Mouse (Mus musculus) layer of hippocampus, postnatal 14 days (tissue): ENCODE data around the gene Dclk1. TPM values are rescaled to one million over a fixed set of nuclear protein-coding genes. Genes with fewer than 3 reads are reported as not detected.

Source experiments
- DNase-seq, 2 experiments: peaks; one replicate each; pipeline ENCODE4 v3.0.0; 2021 to 2022; ENCODE audit warnings: low spot score in 2 of 2, mixed read lengths in 1 of 2
- total RNA-seq, 2 experiments: library from RNA; stranded (reverse); gene quantifications; 2 replicates each; pipeline ENCODE4 v1.2.3; 2021

Gene Dclk1
- total RNA-seq, 2 experiments from 2014 or later: 580 to 665 TPM

- DNase-seq: no peak
Observed at GRCm38 (mm10) chr3:55535591-55536200, 293.5 kb downstream of the Dclk1 start.

DNA sequence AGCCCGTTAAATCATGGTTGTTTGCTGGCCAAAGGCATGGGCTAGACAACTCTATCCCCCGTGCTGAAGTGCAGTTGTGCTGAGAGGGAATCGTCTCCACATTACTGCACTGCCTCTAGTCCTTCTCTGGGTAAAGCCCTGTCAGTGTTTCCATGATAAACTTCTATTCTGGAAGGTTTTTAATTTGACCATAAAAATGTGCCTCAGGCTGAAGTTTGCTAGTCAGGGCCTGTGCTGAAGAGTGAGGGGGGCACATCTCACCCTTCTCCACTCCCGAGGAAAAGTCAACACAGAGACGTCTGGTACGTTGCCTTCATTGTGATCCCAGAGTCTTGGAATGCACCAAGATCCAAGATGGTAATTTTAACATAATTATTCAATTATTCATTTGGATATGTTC, 294.7 kb downstream of the Dclk1 start:
- no peak for DNase-seq

GRCm38 (mm10) chr3:55537714-55538113, 295.6 kb downstream of the Dclk1 start:
- DNase-seq: no peak

DNA sequence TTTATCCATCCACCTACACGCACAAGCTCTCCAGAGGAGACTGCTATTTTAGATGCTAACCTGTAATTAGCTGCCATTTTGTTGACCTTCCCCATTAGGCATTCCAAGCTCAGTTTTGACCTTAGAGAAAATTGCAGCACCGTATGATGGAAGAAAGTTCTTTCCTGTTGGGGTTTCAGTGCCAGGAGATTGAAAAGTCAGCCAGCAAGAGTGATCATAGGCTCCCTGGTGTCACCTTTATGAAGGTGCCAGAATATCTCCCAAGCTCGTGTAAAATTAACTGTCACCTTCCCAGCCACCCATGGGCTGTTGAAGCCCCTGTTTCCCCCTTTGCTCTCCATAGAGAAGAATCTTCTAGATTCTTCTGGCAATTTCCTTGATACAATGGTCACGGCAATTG, 297.2 kb downstream of the Dclk1 start:
- DNase-seq: no peak

DNA sequence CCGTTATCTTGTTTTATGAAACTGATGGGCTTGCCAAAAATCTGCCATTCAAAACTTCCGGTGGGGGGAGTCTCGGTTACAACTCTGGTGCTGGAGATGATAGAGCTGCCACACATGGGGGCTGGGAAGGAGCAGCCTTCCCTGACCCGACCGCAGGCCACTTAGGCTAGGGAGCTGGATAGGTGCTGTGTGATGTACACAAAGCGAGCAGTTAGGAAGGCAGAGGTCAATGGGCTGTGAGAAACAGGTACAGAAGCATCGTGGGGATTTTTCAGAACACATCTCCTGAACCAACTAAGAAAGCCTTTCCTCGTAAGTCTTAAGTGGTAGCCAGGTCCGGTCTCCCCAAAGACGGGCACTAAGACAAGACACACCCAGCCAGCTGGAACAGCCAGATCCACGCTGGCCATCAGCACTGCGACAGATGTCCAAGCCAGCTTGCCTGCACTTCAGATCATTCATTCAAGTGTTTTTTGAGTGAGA, 297.7 kb downstream of the Dclk1 start:
- peak; percentile 56 to 77 for DNase-seq

- no peak for DNase-seq
Observed at GRCm38 (mm10) chr3:55540406-55541140, 298.4 kb downstream of the Dclk1 start.

GRCm38 (mm10) chr3:55541799-55542198, 299.6 kb downstream of the Dclk1 start:
- no peak for DNase-seq

DNA sequence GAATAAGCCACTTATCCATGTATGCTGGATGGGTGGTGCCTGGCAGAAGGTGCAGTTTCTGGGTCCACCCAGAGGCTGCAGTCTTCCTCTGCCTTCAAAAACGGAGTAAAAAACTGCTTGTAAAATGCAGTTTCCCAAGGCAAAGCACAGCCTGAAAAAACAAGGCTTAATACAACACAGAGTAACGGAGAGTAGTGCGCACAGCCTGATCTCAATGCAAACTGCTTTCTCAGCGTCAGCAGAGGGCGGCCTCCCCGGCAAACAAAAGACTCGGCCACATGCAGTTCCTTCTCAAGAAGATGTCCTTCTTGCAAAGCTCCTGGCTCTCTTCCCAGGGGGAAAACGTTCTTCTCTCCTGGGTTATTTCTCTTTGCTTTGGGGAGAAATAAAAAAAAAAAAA, 300.1 kb downstream of the Dclk1 start:
- peak in 1 of 2 experiments; percentile 71 for DNase-seq

GRCm38 (mm10) chr3:55542947-55543346, 300.8 kb downstream of the Dclk1 start:
- peak in 1 of 2 experiments; percentile 68 for DNase-seq

DNA sequence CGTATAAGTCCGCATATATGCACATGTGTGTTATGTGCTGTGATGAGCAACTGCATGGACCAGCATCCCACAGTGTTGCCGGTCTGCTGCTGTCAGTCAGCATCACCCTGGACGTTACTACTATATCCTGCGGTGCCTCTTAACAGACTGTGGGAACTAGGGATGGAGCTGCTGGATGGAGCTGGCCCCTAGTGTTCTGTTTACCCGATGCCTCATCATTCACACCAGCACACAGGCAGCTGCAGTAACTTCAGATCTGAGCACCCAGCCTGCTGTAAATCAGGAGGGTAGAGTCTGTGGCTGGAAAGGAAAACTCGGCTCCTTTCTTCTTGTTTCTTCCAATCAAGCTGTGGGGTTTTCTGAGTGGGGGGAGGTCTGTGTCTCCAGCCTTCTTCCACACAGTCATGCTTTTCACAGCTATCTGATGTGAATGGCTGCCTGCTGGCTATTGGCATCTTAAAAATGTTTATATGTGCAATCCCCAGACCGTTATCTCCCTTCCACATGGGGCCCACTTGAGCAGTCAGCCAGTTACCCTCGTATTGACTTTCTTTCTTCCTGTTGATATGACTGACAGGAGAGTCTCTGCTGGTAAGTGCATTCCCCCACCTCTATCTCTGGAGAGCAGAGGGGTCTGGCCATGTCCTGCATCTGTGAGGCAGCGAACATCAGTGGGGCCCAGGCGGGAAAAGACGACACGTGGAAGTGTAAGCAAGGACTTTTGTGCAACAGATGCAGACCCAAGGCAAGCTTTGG, 301.9 kb downstream of the Dclk1 start:
- no peak for DNase-seq

DNA sequence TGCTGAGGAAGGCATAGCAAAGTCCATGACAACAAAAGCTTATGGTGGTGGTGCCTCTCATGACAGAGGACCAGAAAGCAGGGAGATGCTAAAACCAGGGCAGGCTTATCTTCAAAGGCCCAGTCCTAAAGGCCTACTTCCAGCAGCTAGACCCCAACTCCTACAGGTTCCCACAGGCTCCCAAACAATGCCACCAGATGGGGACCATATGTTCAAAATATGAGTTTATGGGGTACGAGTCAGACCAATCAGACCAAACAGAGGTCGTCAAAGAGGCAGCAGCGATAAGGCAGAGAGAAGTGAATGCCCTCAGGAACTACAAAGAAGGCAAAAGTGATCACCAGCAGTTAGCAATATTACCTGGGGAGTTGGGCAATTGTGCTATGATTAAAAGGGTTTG, 303.1 kb downstream of the Dclk1 start:
- no peak for DNase-seq

DNA sequence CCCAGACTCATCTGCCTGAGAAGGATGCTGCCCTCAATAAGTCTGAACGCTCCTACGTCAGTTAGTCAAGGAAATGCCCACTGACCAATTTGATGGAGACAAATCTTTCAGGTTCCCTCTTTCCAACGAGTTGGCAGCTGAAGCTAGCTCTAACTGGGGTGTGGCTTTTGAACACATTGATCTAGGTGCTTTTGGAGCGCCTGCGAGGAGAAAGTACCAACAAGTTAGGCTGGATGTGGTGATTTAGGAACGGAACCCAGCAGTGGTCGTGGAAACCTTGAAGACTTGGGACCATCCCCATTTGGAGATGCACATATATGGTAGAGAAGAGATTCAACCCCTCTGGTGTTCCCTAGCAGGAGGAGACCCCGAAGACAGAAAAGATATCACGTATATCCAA, 303.8 kb downstream of the Dclk1 start:
- DNase-seq: no peak

GRCm38 (mm10) chr3:55547106-55547505, 304.9 kb downstream of the Dclk1 start:
- DNase-seq: no peak

DNA sequence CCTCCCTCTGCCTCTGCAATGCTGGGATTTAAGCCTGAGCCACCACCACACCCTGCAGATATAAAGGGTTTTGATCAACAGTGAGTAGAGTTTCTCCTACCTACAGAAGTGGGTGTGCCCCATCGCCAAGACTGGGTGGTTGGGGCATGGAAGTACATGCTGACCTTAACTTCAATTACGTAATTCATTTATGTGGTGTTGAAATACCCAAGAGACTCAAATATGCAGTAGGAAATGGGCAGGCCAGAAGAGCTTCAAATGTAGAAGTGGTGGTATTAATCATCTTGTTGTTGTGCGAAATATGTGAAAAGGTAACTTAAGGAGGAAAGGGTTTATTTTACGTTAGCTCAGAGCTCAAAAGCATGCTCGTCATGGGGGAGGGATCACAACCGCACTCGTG, 307.2 kb downstream of the Dclk1 start:
- DNase-seq: no peak

DNA sequence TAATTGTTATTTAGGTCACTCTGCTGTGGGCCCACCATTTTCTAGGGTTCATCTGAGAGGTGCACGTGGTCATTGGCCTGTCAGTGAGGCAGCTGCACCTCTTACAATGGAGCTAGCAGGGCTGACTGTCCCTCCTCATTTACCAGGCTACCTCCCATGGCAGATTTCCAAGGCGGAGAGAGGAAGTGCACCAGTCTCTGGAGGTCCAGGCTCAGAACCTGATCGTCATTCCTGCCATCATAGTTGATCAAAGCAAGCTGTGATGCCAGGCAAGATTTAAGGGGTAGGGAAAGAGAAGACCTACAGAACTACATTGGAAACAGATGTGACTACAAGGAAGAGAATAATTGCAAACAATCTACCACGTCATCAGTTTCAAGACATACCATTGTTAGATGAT, 308.8 kb downstream of the Dclk1 start:
- no peak for DNase-seq

DNA sequence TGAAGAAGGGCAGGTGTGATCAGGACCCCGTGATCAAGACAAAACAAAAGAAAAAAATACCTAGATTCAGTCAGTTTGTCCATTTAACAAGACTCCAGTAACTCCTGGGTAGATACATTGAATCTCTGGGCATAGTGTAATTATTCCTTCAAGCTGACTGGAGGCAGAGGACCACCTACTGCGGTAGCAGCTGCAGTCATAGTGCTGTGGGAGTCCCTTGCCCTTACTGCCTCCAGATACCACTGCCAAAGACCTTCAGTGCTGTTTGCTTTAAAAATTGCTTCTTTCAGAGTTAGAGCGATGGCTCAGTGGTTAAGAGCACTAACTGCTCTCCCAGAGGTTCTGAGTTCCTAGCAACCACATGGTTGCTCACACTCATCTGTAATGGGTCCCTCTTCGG, 309.7 kb downstream of the Dclk1 start:
- DNase-seq: no peak

GRCm38 (mm10) chr3:55553031-55553430, 310.9 kb downstream of the Dclk1 start:
- DNase-seq: no peak

- DNase-seq: no peak
Observed at GRCm38 (mm10) chr3:55555848-55556247, 313.7 kb downstream of the Dclk1 start.

GRCm38 (mm10) chr3:55558570-55558969, 316.4 kb downstream of the Dclk1 start:
- DNase-seq: no peak

DNA sequence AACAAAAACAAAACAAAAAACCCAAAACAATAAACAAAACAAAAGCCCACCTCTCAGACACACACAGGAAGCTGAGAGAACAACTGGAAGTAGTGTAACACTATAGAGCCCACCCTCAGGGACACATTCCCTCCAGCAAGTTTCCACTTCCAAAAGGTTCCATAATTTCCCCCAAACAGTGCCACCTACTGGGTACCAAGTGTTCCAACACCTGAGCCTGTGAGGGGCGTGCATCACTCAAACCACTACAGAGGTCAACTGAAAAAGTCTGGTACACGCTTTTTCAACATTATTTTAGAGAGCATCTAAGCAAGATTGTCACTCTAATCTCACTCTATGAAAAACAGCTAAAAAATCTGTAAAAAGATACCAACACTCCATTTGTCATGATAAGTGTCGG, 325.3 kb downstream of the Dclk1 start:
- no peak for DNase-seq

DNA sequence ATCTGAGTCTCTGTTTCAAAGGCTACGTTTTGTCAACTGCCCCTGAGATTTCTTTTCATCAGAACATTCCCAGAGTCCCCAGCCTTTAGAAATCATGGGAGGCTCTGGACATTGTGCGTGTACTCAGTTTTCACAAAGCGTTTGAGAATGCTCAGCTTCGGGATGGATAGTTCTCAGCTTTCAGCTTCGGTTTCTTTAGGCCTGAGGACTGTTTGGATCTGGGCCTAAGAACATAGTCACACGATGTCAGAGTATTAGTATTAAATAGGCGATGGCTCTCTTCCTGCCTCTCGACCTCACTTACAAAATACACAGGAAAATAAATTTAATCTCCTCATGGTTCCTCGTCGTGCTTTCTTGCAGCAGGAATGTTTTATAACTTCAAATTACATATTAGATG, 327.4 kb downstream of the Dclk1 start:
- DNase-seq: no peak

DNA sequence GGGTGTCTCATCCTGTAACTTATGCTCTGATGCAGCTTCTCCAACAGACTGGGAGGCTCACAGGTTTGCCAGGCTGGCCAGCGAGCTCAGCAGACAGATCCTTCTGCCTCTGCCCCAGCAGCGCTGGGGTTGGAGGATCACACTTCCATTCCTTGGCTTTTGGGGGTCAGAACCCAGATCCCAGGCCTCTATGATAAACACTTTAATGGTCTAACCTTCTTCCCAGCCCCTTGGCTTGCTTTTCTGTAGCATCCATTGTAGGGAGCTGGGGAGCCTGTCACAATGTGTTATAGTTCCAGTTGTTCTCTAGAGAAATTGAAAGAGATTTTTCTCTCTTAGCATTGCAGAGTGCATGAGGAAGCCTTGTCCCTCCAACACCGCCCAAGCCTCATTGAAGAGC, 328.9 kb downstream of the Dclk1 start:
- no peak for DNase-seq
